Mouse (Mus musculus) heart, adult 2 months (tissue): ENCODE data around the gene Wnt5a. TPM values are rescaled to one million over a fixed set of nuclear protein-coding genes. Genes with fewer than 3 reads are reported as not detected.
A peak's percentile ranks its signal among the peaks of the same experiment; 100 is the strongest.

ENCODE experiments used
- DNase-seq, 2 experiments: peaks; one replicate each; pipeline ENCODE4 v3.0.0; 2021
- H3K27ac ChIP-seq: fragments of 200-600 bp; 2 replicates; pipeline ENCODE4 v1.8.1; 2022
- H3K27me3 ChIP-seq: fragments of 200-500 bp; 2 replicates; pipeline ENCODE4 v1.6.1; 2012; ENCODE audit warnings: mild to moderate bottlenecking, low read length, inconsistent platforms, mixed read lengths; ENCODE audit not compliant: control insufficient read depth, insufficient read depth
- H3K36me3 ChIP-seq: fragments of 200-500 bp; 2 replicates; pipeline ENCODE4 v1.6.1; 2012; ENCODE audit warnings: low read length, inconsistent platforms; ENCODE audit not compliant: control insufficient read depth, insufficient read depth
- H3K4me1 ChIP-seq: fragments of 200-500 bp; 2 replicates; pipeline ENCODE4 v1.6.1; 2011; ENCODE audit warnings: low read length; ENCODE audit not compliant: control insufficient read depth, insufficient read depth
- H3K4me3 ChIP-seq: fragments of 200-600 bp; 2 replicates; pipeline ENCODE4 v1.8.1; 2022
- H3K79me2 ChIP-seq: fragments of 200-500 bp; replicated peaks from 2 replicates; pipeline ENCODE4 v1.6.1; 2012; ENCODE audit warnings: mild to moderate bottlenecking, inconsistent platforms, low read length, moderate library complexity, mixed read lengths; ENCODE audit not compliant: control insufficient read depth, insufficient read depth
- H3K9ac ChIP-seq: fragments of 200-500 bp; 2 replicates; pipeline ENCODE4 v1.6.1; 2012; ENCODE audit warnings: low read depth, mild to moderate bottlenecking, control low read depth, inconsistent platforms, low read length, mixed read lengths
- CTCF ChIP-seq: fragments of 200-600 bp; IDR thresholded peaks from 2 replicates; pipeline ENCODE4 v1.8.1; 2022; ENCODE audit warnings: antibody characterized with exemption, mild to moderate bottlenecking, moderate library complexity
- EP300 ChIP-seq: fragments of 200-500 bp; IDR thresholded peaks from 2 replicates; pipeline ENCODE4 v1.6.1; 2011; ENCODE audit warnings: low read depth, low read length, control low read depth; ENCODE audit not compliant: insufficient read depth
- POLR2A ChIP-seq: fragments of 200-500 bp; IDR thresholded peaks from 2 replicates; pipeline ENCODE4 v1.6.1; 2011; ENCODE audit warnings: mild to moderate bottlenecking, low read depth, low read length, control low read depth; ENCODE audit not compliant: insufficient read depth
- WGBS: fragments of 180-500 bp; shearing (Covaris S2); methylation state at CpG from one replicate; pipeline ENCODE4 v1.1.7; 2018; 5-methylcytosine and 5-hydroxymethylcytosine counted together
- intact Hi-C: fragments of 180-260 bp; cut with DNase I; formaldehyde crosslinking; loops from one replicate; pipeline ENCODE4 v1.15.1; 2025
- long read RNA-seq: library from polyadenylated mRNA; stranded (forward); transcript quantifications from one replicate; pipeline ENCODE4 v2.0.0, GENCODE M21; 2021
- polyA plus RNA-seq: library from polyadenylated mRNA; depleted of rRNA; stranded (reverse); fragments of >200 nt; gene quantifications from 2 replicates; pipeline ENCODE4 v1.2.3, GENCODE M21; 2012; rRNA removed
- total RNA-seq, 2 experiments: library from RNA; stranded (reverse); gene quantifications; 2 replicates each; pipeline ENCODE4 v1.2.3; 2021

Gene Wnt5a
- total RNA-seq (10 to 100 TPM; 13.8 to 15.5 TPM), polyA plus RNA-seq (5.0 and 9.7 TPM in 2 replicates)
- long read RNA-seq, full-length matches to known transcripts = 8 of 8 reads
- long read RNA-seq, partial matches to known transcripts = 0 of 8 reads
- long read RNA-seq, other reads (novel, unspliced or antisense) = 0 of 8 reads

GRCm38 (mm10) chr14:28504101-28505050, at the start of gene Wnt5a:
TSS of gene Wnt5a (plus strand) at chr14:28504750.
- Histone ChIP-seq H3K36me3 (no peaks in the 10 kb centered on the region), H3K4me1 (no peaks in the 10 kb centered on the region; the same call in 1 of the 2 replicates), H3K79me2 (no peaks in the 10 kb centered on the region), H3K27ac (peak within 1 kb of the TSS; percentile 73), H3K9ac (peak within 1 kb of the TSS; percentile 72), H3K27me3 (peaks cover 3% of the 10 kb centered on the region), H3K4me3 (peak within 1 kb of the TSS; percentile 60)
- 2% methylated on average over 47 of the region's 53 CpGs for WGBS
- intact Hi-C loops = loop anchor here (5.0 kb wide), 4 partner anchors 202 to 588 kb away; no protein-coding TSS in a partner anchor
- peak; percentile 67 to 69 for DNase-seq
- TF ChIP-seq POLR2A = no peak
- no peak for TF ChIP-seq CTCF
- TF ChIP-seq EP300 = no peak

- Histone ChIP-seq H3K9ac (no peak overlapping the region), H3K79me2 (no peaks in the 10 kb centered on the region), H3K4me3 (no peak overlapping the region), H3K27me3 (no peaks in the 10 kb centered on the region), H3K27ac (no peak overlapping the region; the same call in 1 of the 2 replicates), H3K4me1 (no peaks in the 10 kb centered on the region), H3K36me3 (no peaks in the 10 kb centered on the region)
- 52% methylated on average over 7 of the region's 7 CpGs for WGBS
- intact Hi-C loops = no loop called here
- peak in 1 of 2 experiments; percentile 52 for DNase-seq
- TF ChIP-seq CTCF = no peak
- no peak for TF ChIP-seq POLR2A
- TF ChIP-seq EP300 = no peak
These were observed 48.0 kb upstream of the Wnt5a start for GRCm38 (mm10) chr14:28456372-28457076.

DNA sequence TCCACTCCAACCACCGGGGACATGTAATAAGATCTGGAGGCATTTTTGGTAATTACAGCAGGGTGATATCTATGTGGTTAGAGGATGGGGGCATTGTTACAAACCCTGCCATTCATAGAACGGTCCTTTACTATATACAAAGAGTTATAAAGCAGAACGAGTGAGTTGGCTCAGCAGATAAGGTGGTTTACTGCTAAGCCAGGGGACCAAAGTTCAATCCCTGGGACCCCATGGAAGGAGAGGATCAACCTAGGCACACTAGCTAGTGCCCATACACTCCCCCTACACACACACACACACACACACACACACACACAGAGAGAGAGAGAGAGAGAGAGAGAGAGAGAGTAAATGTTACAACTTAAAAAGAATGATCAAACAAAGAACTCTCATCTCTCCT, 47.1 kb upstream of the Wnt5a start:
- WGBS = 87% methylated on average over 3 of the region's 3 CpGs

DNA sequence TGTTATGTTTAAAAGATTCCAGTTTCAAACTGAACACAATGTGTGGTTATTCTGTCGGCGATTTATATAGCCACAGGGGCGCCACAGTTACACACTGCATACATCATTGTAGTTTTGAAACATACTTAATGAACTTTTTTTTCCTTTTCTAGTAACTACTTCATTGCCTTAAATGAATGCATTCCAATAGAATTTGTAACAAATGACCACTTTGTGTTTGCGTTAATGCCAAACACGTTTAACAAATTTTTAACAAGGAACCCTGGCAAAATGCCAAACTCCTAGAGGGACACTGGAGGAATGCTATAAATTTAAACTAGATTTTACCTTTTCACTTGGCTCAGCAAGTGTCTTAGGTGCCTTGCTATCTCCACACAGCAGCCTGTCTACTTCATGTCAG, 36.6 kb upstream of the Wnt5a start:
- Histone ChIP-seq H3K36me3 (no peaks in the 10 kb centered on the region), H3K9ac (no peak overlapping the region), H3K27ac (no peak overlapping the region), H3K4me1 (no peaks in the 10 kb centered on the region), H3K79me2 (no peaks in the 10 kb centered on the region), H3K4me3 (no peak overlapping the region), H3K27me3 (no peaks in the 10 kb centered on the region)
- intact Hi-C loops = no loop called here
- no peak for DNase-seq
- no peak for TF ChIP-seq CTCF
- 81% methylated on average over 5 of the region's 5 CpGs for WGBS

More for the DNA sequence above, 47.1 kb upstream of the Wnt5a start:
- TF ChIP-seq CTCF = no peak
- TF ChIP-seq POLR2A = no peak
- TF ChIP-seq EP300 = no peak
- DNase-seq = no peak
- Histone ChIP-seq H3K79me2 (no peaks in the 10 kb centered on the region), H3K9ac (no peak overlapping the region), H3K27me3 (no peaks in the 10 kb centered on the region), H3K4me1 (no peaks in the 10 kb centered on the region), H3K27ac (no peak overlapping the region), H3K4me3 (no peak overlapping the region), H3K36me3 (no peaks in the 10 kb centered on the region)
- intact Hi-C loops = no loop called here

DNA sequence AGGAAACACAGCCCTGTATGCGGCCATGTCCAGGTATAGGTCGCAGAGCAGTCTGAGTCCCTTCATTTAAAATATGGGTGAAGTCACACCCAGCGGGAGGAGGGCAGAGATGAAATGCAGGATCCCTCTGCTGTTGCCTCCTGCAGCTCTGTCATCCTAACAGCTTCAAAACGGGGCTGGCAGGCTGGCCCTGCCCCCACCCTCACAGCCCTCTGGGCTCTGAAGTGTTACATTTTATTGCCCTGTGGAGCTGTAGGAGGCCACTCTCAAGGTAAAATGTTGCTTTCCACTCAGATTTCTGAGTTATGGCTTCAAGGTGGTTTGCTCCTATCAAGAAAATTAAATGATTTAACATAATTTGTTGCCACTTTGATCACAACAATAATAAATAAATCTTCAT, 34.9 kb upstream of the Wnt5a start:
- no peak for DNase-seq
- Histone ChIP-seq H3K36me3 (no peaks in the 10 kb centered on the region), H3K27me3 (no peaks in the 10 kb centered on the region), H3K4me3 (no peak overlapping the region), H3K79me2 (no peaks in the 10 kb centered on the region), H3K4me1 (no peaks in the 10 kb centered on the region), H3K27ac (no peak overlapping the region), H3K9ac (no peak overlapping the region)
- 64% methylated on average over 4 of the region's 4 CpGs for WGBS
- TF ChIP-seq CTCF = no peak
- TF ChIP-seq EP300 = no peak
- TF ChIP-seq POLR2A = no peak
- intact Hi-C loops = no loop called here

GRCm38 (mm10) chr14:28470212-28470611, 34.3 kb upstream of the Wnt5a start:
- intact Hi-C loops = no loop called here
- H3K4me3 ChIP-seq = no peak overlapping the region
- WGBS = 77% methylated on average over 6 of the region's 6 CpGs

More at GRCm38 (mm10) chr14:28470212-28470611, 34.3 kb upstream of the Wnt5a start:
- no peak for DNase-seq
- no peak for TF ChIP-seq CTCF
- TF ChIP-seq POLR2A = no peak
- no peak for TF ChIP-seq EP300
- Histone ChIP-seq H3K27ac (no peak overlapping the region), H3K4me1 (no peaks in the 10 kb centered on the region), H3K27me3 (no peaks in the 10 kb centered on the region), H3K79me2 (no peaks in the 10 kb centered on the region), H3K36me3 (no peaks in the 10 kb centered on the region), H3K9ac (no peak overlapping the region)
